Mouse (Mus musculus) forebrain, embryonic 10.5 days (tissue): ENCODE measurements around the gene Wdr13. TPM values are rescaled to one million over a fixed set of nuclear protein-coding genes. Genes with fewer than 3 reads are reported as not detected.

ENCODE experiments used
- polyA plus RNA-seq: library from polyadenylated mRNA; unstranded; fragments of >200 nt; fragmentation: Nextera tagmentation; extraction: Ambion mirVana; gene quantifications from 2 replicates; pipeline ENCODE4 v1.2.1, GENCODE M21; 2016

Wdr13 gene
- polyA plus RNA-seq, 1 experiment from 2014 or later, result 23.7 TPM

Other genes starting within 250 kb of the Wdr13 start
- gene Slc35a2, start 248.9 kb downstream of the Wdr13 start, polyA plus RNA-seq, result 25.0 and 27.3 TPM in 2 replicates
- 128 and 129 TPM in 2 replicates for gene Pqbp1, start 233.6 kb downstream of the Wdr13 start, polyA plus RNA-seq
- 182 and 186 TPM in 2 replicates for gene Timm17b, start 233.5 kb downstream of the Wdr13 start, polyA plus RNA-seq
- gene Gm10491, start 225.1 kb downstream of the Wdr13 start, polyA plus RNA-seq, result not detected in 2 replicates
- gene Gm10490, start 223.3 kb downstream of the Wdr13 start, polyA plus RNA-seq, result not detected in 2 replicates
- gene Pcsk1n, start 213.1 kb downstream of the Wdr13 start, polyA plus RNA-seq, result 8.7 and 8.9 TPM in 2 replicates
- 0.22 and 0.43 TPM in 2 replicates for gene Eras, start 204.3 kb downstream of the Wdr13 start, polyA plus RNA-seq
- gene Hdac6, start 185.0 kb downstream of the Wdr13 start, polyA plus RNA-seq, result 75.6 and 76.7 TPM in 2 replicates
- gene Gata1, start 154.8 kb downstream of the Wdr13 start, polyA plus RNA-seq, result 6.6 and 8.0 TPM in 2 replicates
- gene Glod5, start 114.4 kb downstream of the Wdr13 start, polyA plus RNA-seq, result not detected in 2 replicates
- 106 and 109 TPM in 2 replicates for gene Suv39h1, start 58.1 kb downstream of the Wdr13 start, polyA plus RNA-seq
- 0.14 and 0.17 TPM in 2 replicates for gene Was, start 42.4 kb downstream of the Wdr13 start, polyA plus RNA-seq
- 465 and 505 TPM in 2 replicates for gene Rbm3, start 13.0 kb upstream of the Wdr13 start, polyA plus RNA-seq
- gene Tbc1d25, start 43.3 kb upstream of the Wdr13 start, polyA plus RNA-seq, result 9.8 and 10.4 TPM in 2 replicates
- gene Ebp, start 60.6 kb upstream of the Wdr13 start, polyA plus RNA-seq, result 27.7 and 30.9 TPM in 2 replicates
- gene Porcn, start 73.6 kb upstream of the Wdr13 start, polyA plus RNA-seq, result 12.1 and 12.8 TPM in 2 replicates
- 47.9 and 48.9 TPM in 2 replicates for gene Ftsj1, start 119.5 kb upstream of the Wdr13 start, polyA plus RNA-seq
- 6.0 and 7.5 TPM in 2 replicates for gene Slc38a5, start 138.2 kb upstream of the Wdr13 start, polyA plus RNA-seq
- not detected in 2 replicates for gene Ssxb10, start 194.5 kb upstream of the Wdr13 start, polyA plus RNA-seq
- gene Ssxb9, start 234.1 kb upstream of the Wdr13 start, polyA plus RNA-seq, result not detected in 2 replicates